Mouse (Mus musculus): ENCODE data around the gene Brat1. TPM values are rescaled to one million over a fixed set of nuclear protein-coding genes. Genes with fewer than 3 reads are reported as not detected.

Gene Brat1
- polyA plus RNA-seq (2012; rRNA removed), result 10.0 and 11.2 TPM in 2 replicates

GRCm38 (mm10) chr5:140704378-140705251 is at the start of gene Brat1:
TSS of gene Brat1 (plus strand) at chr5:140705011.

GRCm38 (mm10) chr5:140702103-140702513 is 2.7 kb upstream of the Brat1 start, which contains the start of gene Iqce:
TSS of gene Iqce (minus strand) at chr5:140702378.

GRCm38 (mm10) chr5:140723822-140724221 is 19.0 kb downstream of the Brat1 start, which contains the start of gene Amz1:
TSS of gene Amz1 (plus strand) at chr5:140724127.

Other genes starting within 250 kb of the Brat1 start
- 13.9 and 18.6 TPM in 2 replicates for gene Chst12, start 199.5 kb upstream of the Brat1 start, polyA plus RNA-seq (2012; rRNA removed)
- gene Grifin, start 139.9 kb upstream of the Brat1 start, polyA plus RNA-seq (2012; rRNA removed), result not detected in 2 replicates
- gene Lfng, start 97.7 kb upstream of the Brat1 start, polyA plus RNA-seq (2012; rRNA removed), result 19.6 and 24.7 TPM in 2 replicates
- 11.0 and 11.7 TPM in 2 replicates for gene Ttyh3, start 56.0 kb upstream of the Brat1 start, polyA plus RNA-seq (2012; rRNA removed)
- gene Iqce, start 2.6 kb upstream of the Brat1 start, polyA plus RNA-seq (2012; rRNA removed), result 5.7 and 6.9 TPM in 2 replicates
- 0.87 and 0.98 TPM in 2 replicates for gene Amz1, start 19.1 kb downstream of the Brat1 start, polyA plus RNA-seq (2012; rRNA removed)
- gene Gna12, start 125.4 kb downstream of the Brat1 start, polyA plus RNA-seq (2012; rRNA removed), result 24.0 and 32.0 TPM in 2 replicates